Mouse (Mus musculus): ENCODE data around the gene Pacsin2. TPM values are rescaled to one million over a fixed set of nuclear protein-coding genes. Genes with fewer than 3 reads are reported as not detected.
A peak's percentile ranks its signal among the peaks of the same experiment; 100 is the strongest.
"Not testable (repeated sequence)": the region's sequence is repeated elsewhere in the genome, so short reads cannot be mapped to it uniquely, and the experiment has no call there.

Gene Pacsin2
- 10 to 100 TPM; 43.9 to 45.1 TPM for total RNA-seq (2021)
- long read RNA-seq, experiment 1, transcript Pacsin2-203 (11 exons, 3,693 nt): major isoform, 28 of 58 reads
- long read RNA-seq, experiment 1, transcript Pacsin2-202 (11 exons, 3,186 nt): minor isoform, 7 of 58 reads
- long read RNA-seq, experiment 1, partial matches to known transcripts: 2 of 58 reads
- long read RNA-seq, experiment 1, other reads (novel, unspliced or antisense): 21 of 58 reads
- long read RNA-seq, experiment 2, transcript Pacsin2-203 (11 exons, 3,693 nt): major isoform, 34 of 67 reads
- long read RNA-seq, experiment 2, partial matches to known transcripts: 6 of 67 reads
- long read RNA-seq, experiment 2, other reads (novel, unspliced or antisense): 23 of 67 reads

DNA sequence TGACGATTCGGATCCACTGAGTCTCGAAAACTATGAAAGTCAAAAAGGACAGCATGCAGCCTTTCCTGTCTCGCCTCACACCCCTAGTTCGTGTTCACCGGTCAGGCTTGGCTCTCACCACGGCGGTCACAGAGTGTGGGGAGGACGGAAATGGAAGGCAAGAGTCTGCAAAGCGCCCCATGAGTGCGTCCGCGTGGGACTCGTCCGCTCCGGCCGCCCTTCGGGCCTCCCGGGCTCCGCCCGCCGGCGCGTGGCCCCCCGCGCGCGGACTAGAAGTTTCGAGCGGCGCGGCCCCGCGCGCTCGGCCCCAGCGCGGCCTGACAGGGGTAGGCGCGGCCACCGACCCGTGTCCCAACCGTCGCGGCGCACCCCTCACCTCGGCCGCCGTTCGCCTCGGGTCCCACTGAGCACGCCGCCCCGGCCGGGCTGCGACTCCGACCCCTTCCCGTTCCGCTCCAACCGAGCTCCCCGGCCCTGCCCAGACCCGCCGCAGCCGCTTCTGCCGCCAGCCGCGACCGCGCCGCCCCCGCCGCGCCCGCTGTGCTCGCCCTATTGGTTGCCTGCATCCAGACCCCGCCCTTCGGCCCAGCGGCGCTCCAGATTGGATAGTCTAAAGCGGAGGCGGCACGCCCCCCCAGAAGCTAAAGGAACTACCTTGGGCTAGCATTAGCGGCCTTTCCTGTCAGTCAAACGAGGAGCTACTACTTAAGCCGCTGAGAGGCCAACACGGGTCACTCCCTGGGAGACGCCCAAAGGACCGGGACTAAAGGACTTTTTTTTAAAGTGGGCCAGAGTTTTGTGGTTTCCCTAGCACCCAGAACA is at the start of gene Pacsin2:
TSS of gene Pacsin2 (minus strand) at position 524 of the 822 bp plus-strand sequence.
- intact Hi-C loops (cut with DNase I; ENCODE audit: low total_unique reads): no loop called here
- peak; percentile 99 for DNase-seq

DNA sequence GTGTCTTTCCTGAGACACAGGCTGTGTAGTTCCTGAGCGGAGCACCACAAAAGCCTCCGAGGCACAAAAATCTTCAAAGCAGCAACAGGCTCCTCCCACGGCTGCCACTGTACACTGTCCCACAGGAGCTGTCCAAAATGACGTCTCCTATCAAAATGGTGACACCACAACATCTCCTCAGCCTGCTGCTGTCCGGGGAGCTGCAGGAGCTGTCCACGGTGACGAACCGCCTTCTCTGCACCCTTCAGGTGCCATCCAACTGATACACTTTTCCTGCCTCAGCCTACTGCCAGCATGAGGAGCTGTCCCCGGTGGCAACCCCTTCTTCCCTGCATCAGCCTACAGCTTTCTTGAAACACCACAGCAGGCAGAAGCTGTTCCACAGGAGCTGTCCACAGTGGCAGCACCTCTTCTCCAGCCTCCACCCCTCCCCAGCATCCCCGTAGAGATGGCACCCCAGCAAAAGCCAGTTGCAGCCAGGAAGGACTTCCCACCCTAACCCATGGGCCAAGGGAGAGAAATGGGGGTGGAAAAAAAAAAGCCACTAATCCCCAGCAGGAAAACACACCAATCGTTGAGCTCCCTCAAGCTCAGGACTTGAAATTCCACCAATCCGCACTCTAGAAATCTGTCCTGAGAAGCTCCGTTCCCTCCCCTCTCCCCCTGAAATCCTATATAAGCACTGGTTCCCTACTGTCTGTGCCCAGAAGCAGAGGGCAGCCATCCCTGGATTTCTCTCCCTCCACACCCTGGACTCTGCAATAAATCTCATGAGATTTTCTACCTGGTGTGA is 48.3 kb upstream of the Pacsin2 start:
- intact Hi-C loops (cut with DNase I; ENCODE audit: low total_unique reads): no loop called here
- DNase-seq: no peak

DNA sequence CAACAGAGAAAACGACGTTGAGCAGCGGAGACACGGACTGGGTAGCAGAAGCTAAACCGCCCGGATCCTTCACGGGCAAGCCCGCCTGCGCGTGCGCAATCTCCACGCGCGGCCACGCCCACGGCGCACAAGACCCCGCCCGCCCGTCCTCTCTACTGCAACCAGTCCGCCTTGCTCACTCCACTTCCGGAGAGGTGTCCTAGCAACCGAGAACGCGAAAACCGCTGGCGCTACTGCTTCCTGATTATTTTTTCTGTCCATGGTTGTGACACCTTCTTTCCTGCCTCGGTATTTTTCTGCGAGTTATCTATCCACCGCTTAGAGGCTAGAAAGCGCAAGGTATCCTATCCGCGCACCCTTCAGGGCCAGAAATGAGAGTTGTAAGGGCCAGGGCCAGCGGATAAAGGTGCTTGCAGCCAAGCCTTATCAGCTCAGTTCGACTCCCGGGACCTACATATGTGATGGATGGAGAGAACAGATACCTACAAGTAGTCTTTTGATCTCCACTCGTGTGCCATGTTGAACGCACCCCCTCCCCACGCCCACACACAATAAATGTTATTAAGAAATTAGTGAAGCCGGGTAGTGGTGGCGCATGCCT is 46.5 kb upstream of the Pacsin2 start, which contains the start of gene Ttll1:
TSS of gene Ttll1 (minus strand) at position 89 of the 601 bp plus-strand sequence.
- intact Hi-C loops (cut with DNase I; ENCODE audit: low total_unique reads): no loop called here
- peak; percentile 94 for DNase-seq

DNA sequence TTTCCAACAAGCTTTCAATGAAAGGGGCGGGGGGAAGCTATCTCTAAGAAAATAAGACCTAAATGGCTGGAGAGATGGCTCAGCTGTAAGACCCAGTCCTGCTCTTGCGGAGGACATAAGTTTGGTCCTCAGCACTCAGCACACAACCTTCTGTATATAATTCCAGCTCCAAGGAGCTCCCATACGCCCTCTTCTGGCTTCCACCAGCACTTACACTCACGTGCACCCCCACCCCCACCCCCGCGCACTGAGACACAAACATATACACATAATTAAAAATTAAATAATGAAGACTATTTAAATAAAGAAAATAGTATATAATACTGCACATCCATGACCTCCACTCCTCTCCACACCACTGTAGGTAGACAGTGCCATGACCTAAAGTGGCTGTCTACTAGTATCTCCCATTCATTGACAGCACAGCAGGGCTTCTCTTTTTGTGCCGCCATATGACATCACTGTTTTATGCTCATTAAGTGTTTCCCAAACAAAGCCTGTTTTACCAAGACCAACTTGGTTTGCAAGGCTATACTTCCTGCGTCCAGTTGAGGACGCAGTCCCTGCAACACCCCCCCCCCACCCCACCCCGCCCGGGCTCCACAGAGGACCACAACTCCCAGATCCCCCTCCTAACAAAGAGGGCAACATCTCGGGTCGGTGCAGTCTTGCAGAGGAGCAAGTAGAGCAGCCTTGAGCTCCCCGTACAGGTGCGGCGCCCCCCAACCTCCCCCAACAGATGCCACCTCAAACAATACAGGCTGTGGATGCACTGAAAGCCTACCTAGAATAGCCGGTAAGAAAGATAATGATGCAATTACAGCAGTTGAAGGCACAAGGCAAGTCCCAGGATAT is 45.8 kb upstream of the Pacsin2 start:
- no peak for DNase-seq
- intact Hi-C loops (cut with DNase I; ENCODE audit: low total_unique reads): no loop called here

DNA sequence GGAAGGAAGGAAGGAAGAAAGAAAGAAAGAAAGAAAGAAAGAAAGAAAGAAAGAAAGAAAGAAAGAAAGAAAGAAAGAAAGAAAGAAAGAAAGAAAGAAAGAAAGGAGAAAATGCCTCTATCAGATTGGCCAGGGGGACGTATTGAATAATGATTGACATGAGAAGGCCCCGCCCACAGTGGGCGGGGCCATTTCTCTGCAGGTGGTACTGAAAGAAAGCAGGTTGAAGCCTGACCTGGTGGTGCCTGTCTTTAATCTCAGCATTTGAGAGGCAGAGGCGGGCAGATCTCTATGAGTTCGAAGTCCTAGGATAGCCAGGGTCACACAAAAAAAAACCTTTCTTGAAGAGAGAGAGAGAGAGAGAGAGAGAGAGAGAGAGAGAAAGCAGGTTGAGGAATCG is 37.1 kb upstream of the Pacsin2 start:
- DNase-seq; intact Hi-C loops (cut with DNase I; ENCODE audit: low total_unique reads): not testable (repeated sequence)

DNA sequence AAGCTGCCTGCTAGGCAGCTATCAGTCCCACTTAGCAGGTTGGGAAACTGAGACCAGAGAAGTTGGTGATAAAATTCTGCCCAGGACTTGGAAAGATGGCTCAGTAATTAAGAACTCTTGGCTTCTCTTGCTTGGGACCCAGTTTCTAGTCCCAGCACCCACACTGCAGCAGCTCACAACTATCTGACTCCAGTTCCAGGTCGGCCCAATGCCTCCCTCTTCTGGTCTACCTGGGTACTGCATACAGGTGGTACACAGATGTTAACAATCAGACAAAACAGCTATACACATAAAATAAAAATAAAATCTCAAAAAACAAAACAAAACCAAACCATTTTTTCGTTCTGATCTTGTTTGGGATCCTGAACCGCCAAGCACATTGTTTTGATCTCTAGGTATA is 35.9 kb upstream of the Pacsin2 start:
- DNase-seq: no peak
- intact Hi-C loops (cut with DNase I; ENCODE audit: low total_unique reads): no loop called here

DNA sequence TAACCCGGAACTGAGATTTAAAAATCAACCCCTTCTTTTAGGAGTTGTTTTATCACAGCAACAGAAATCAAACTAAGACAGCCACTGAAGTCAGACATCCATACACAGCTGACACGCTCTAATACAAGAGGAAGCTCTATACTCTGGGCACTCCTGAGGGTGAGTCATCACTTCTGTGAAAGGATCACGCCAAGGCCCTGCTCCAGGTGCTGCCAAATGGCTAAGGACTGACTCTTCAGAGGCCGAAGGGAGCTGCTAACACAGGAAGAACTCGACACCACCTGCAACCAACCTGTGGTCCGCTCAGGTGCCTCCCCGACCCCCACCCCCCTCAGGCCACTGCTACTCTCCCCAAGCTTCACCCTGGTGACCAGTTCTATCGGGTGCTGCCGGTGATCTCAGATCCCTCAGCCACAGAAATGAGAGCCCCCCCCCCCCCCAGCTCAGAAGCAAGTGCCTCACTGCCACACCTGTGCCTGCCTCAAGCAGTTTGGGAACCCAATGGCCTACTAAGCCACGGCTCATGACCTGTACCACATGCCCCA is 34.9 kb upstream of the Pacsin2 start:
- DNase-seq: no peak
- intact Hi-C loops (cut with DNase I; ENCODE audit: low total_unique reads): loop anchor here (5.0 kb wide), 1 partner anchor 112 kb away; no protein-coding TSS in a partner anchor

DNA sequence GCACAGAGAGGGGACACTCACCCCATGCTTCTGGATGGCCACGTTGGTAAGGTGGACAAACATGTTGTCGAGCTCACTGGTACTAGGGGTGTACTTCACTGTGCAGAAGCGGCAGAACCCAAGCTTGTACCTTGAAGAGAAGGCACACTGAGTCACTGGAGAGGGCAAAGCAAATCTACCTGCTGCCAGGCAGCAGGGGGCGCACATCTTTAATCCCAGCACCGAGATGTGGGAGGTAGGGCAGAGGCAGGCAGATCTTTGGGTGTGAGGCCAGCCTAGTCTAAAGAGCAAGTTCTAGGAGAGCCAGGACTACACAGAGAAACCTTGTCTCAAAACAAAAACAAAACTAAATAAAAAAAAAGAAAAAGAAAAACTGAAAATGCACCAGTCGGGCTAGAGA is 32.9 kb upstream of the Pacsin2 start:
- intact Hi-C loops (cut with DNase I; ENCODE audit: low total_unique reads): loop anchor here (5.0 kb wide), 1 partner anchor 110 kb away; no protein-coding TSS in a partner anchor
- no peak for DNase-seq

DNA sequence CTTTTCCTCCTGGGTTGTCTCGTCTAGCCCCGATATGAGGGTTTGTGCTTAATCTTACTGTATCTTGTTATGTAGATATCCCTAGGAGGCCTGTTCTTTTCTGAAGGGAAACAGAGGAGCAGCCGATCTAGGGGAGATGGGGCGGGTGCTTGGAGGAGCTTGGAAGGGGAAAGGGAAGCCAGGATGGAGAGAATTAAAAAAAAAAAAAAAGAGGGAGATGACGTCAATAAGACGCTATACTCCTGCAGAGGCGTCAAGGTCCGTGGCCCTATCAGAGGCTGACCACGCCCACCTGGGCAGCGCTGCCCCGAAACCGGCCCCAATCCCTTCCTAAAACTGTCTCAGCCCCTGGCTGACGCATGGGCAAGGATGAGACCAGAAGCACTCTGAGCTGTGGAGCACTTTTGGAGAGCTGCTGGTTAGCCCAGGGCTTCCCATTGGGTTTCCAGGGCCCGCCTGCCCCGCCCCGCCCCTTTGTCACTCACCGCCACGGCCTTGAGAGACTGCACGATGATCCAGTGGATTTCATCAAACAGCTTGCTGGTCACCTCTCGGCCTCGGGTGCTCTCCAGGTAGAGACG is 31.5 kb upstream of the Pacsin2 start:
- no peak for DNase-seq
- intact Hi-C loops (cut with DNase I; ENCODE audit: low total_unique reads): loop anchor here (5.0 kb wide), 1 partner anchor 109 kb away; no protein-coding TSS in a partner anchor

DNA sequence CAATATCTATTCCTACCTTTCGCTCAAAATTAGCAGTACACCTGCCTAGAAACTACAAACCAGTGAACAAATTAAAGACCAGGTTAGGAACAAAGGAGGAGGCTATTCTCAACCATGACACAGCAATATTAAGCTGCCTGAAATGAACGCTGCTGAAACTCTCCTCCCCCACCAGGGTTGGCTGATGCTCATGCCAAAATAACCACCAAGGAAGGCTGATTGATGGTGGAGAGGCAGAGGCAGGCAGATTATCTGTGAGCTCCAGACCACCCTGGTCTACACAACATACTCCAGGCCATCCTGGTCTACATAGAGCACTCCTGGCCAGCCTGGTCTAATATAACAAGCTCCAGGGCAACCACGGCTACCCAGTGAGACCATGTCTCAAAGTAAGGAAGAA is 30.8 kb upstream of the Pacsin2 start:
- intact Hi-C loops (cut with DNase I; ENCODE audit: low total_unique reads): loop anchor here (5.0 kb wide), 1 partner anchor 108 kb away; no protein-coding TSS in a partner anchor
- DNase-seq: no peak

DNA sequence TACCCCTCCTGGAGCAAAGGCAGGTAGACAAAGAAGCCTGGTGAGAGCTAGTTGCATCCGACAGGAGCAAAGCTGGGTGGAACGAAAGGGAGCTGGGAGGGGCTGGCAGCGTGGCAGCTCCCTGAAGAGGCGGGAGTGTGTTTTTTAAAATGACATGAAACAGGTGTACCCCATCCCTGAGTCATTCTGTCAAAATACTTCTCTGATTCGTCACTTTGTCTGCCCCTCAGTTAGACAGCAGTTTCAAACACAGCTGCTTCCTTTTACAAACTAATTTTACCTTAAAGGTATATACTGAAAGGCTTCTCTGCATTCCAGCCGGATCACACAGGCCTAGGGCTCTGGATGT is 30.1 kb upstream of the Pacsin2 start:
- intact Hi-C loops (cut with DNase I; ENCODE audit: low total_unique reads): no loop called here

DNA sequence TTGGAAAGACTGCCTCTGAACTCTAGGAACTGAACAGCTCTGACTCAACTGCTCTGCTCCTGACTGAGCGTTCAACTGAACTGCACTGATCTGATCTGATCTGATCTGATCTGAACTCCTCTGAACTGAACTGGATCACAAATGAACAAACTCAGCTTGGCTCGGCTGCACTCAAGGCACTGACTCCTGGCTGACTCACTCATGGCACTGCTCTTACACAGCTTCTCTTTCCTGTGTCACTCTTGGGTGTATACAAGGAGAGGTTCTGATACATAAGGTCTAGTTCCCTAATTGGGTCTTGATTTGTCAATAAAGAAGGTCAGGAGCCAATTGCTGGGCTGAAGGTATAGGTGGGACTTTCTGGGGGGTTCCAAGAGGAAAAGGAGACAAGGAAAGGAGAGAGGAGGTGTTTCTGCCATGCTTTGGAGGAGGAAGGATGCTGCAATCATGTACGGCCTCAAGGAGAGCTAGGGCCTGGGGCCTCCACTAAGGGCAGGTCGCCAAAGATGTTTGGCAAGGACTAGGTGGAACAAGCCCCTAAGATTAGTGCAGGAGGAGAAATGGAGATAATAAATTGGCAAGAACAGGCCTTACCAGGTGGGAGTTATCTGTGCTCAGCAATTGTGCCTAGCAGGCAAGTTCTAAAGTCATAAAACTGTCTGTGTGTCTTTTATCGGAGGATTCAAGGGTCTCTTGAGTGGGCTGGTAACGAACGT is 29.6 kb upstream of the Pacsin2 start:
- no peak for DNase-seq
- intact Hi-C loops (cut with DNase I; ENCODE audit: low total_unique reads): no loop called here

More for the DNA sequence above, 30.1 kb upstream of the Pacsin2 start:
- no peak for DNase-seq

DNA sequence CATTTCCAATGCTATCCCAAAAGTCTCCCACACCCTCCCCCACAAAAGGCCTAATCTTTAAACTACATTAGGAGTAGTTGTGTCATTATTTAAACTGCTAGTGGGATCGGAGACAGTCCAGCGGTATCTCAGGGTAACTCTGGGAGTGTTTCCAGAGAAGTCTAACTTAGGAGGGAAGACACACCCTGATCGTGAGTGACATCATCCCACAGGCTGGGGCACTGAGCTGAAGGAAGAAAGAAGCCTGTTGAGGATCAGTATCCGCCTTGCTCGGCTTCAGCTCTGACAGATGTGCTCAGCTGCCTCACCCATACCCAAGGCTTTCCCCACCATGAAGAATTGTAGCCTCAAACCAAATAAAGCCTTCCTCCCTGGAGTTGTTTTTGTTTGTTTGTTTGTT is 27.5 kb upstream of the Pacsin2 start:
- intact Hi-C loops (cut with DNase I; ENCODE audit: low total_unique reads): no loop called here
- DNase-seq: peak; percentile 25

DNA sequence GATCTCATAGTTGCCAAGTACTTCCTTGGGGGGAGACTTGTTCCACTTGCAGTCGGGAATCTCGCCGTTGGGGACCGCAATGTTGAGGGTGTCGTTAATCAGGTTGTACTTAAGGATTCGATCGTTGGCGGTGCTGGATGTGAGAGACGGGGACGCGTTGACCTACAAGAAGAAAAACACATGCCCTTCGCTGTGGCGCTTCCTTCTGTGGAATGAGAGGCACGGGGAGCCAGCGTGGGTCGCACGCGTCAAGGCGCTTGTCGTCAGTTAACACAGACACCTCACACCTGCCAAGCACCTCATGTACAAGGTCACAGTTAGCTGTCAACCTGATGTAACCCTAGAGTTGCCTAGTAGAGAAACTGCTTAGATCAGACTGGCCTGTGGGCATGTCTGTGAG is 25.1 kb upstream of the Pacsin2 start:
- intact Hi-C loops (cut with DNase I; ENCODE audit: low total_unique reads): no loop called here

DNA sequence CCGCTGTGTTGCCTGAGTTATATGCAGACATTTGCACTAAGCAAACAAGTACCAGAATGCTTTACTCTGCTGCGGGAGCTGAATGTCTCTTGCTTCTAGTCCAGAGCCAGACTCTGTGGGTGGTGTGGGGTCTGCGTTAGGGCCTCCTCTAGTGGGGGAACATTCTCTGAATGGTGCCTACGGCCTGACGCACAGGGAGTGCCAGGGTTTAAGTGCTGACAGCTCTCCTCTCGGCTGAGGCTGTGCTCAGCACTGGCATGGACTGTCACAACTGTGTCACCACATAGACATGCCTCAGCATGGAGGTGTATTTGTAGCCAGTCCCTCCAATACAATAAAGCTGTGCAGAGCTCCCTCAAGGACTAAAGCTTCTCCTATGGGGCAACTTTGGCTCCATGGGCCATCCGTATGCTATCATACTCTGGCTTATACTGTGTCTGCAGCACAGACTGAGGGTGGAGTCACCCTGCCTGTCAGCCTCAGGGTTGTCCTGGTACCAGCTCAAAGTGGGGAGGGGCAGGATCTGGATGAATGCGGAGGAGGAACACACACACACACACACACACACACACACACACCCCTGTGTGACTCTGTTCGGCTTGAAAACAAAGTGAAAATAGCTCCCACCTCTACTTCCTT is 23.2 kb upstream of the Pacsin2 start:
- intact Hi-C loops (cut with DNase I; ENCODE audit: low total_unique reads): no loop called here
- DNase-seq: no peak

More for the DNA sequence above, 25.1 kb upstream of the Pacsin2 start:
- DNase-seq: no peak

DNA sequence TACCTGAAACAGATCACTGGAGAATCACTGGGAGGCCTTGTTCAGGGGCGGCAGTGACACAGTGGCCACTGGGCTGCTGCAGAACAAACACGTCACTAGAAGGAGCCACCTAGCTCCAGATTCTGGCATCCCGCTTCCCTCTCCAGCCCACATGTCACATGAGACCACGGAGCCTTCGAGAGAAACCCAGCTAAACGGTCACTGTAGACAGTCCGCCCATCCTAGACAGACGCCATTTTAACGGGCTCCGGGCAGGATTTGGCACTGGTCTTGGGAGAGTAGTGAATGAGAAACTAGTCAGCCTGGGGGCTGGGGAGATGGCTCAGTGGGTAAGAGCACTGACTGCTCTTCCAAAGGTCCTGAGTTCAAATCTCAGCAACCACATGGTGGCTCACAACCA is 19.9 kb upstream of the Pacsin2 start:
- no peak for DNase-seq
- intact Hi-C loops (cut with DNase I; ENCODE audit: low total_unique reads): no loop called here

DNA sequence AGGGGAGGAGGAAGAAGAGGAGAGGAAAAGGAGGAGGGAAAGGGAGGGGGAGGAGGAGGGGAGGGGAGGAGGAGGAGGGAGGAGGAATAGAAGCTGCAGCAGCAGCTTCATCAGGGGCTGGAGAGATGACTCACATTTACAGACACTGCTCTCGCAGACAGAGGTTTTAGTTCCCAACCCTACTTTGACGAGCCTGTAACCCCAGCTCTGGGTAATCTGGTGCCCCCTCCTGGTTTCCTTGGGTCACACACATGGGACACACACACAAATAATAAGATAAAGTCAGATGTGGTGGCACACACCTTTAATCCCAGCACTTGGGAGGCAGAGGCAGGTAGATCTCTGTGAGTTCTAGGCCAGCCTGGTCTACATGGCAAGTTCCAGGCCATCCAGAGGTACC is 19.1 kb upstream of the Pacsin2 start:
- intact Hi-C loops (cut with DNase I; ENCODE audit: low total_unique reads): no loop called here
- no peak for DNase-seq

All from gastrocnemius, postnatal 14 days (tissue).